Mouse (Mus musculus) hindbrain, embryonic 11.5 days (tissue): ENCODE measurements around the gene Mb21d2. TPM values are rescaled to one million over a fixed set of nuclear protein-coding genes. Genes with fewer than 3 reads are reported as not detected.

ENCODE experiments used
- ATAC-seq: fragments of 200-750 bp; cut with Nextera tagmentation; 2 replicates; pipeline ENCODE4 v1.8.0; 2017; ENCODE audit warnings: mild to moderate bottlenecking, moderate TSS enrichment, moderate library complexity; ENCODE audit not compliant: low FRiP score
- DNase-seq: peaks from one replicate; pipeline ENCODE4 v3.0.0-alpha.2; 2015; ENCODE audit warnings: low spot score
- H3K27ac ChIP-seq: fragments of 300-500 bp; sonication (generic); 2 replicates; pipeline ENCODE4 v1.5.1; 2014; ENCODE audit warnings: mild to moderate bottlenecking, low read depth, low read length
- H3K27me3 ChIP-seq: fragments of 300-500 bp; sonication (generic); 2 replicates; pipeline ENCODE4 v1.6.1; 2014; ENCODE audit warnings: mild to moderate bottlenecking, low read length, moderate library complexity, mixed read lengths; ENCODE audit not compliant: control insufficient read depth, insufficient read depth
- H3K36me3 ChIP-seq: fragments of 300-500 bp; sonication (generic); 2 replicates; pipeline ENCODE4 v1.6.1; 2014; ENCODE audit warnings: mild to moderate bottlenecking, low read length, moderate library complexity, mixed read lengths; ENCODE audit not compliant: control insufficient read depth, insufficient read depth
- H3K4me1 ChIP-seq: fragments of 300-500 bp; sonication (generic); replicated peaks from 2 replicates; pipeline ENCODE4 v1.6.1; 2014; ENCODE audit warnings: low read length, mixed read lengths; ENCODE audit not compliant: control insufficient read depth, insufficient read depth
- H3K4me2 ChIP-seq: fragments of 300-500 bp; sonication (generic); replicated peaks from 2 replicates; pipeline ENCODE4 v1.6.1; 2014; ENCODE audit warnings: mild to moderate bottlenecking, low read depth, low read length
- H3K4me3 ChIP-seq: fragments of 300-500 bp; sonication (generic); 2 replicates; pipeline ENCODE4 v1.5.1; 2014; ENCODE audit warnings: low read depth, low read length
- H3K9ac ChIP-seq: fragments of 300-500 bp; sonication (generic); 2 replicates; pipeline ENCODE4 v1.6.1; 2014; ENCODE audit warnings: low read depth, low read length
- H3K9me3 ChIP-seq: fragments of 300-500 bp; sonication (generic); 2 replicates; pipeline ENCODE4 v1.6.1; 2016; ENCODE audit warnings: low read length; ENCODE audit not compliant: control insufficient read depth
- WGBS: fragments of 180-500 bp; shearing (Covaris S2); extraction: QIAGEN DNeasy Blood & Tissue Kit; methylation state at CpG from one replicate; pipeline ENCODE4 v1.1.7; 2014; 5-methylcytosine and 5-hydroxymethylcytosine counted together
- polyA plus RNA-seq: library from polyadenylated mRNA; unstranded; fragments of >200 nt; fragmentation: Nextera tagmentation; extraction: Ambion mirVana; gene quantifications from 2 replicates; pipeline ENCODE4 v1.2.1, GENCODE M21; 2014

Mb21d2 gene
- polyA plus RNA-seq, 1 experiment from 2014 or later, result 8.6 TPM

- no peaks in the 10 kb centered on the region for H3K36me3 ChIP-seq
- WGBS, result 11% methylated on average over 5 of the region's 5 CpGs
Observed at GRCm38 (mm10) chr16:28930426-28930825, 953 bp upstream of the Mb21d2 start.

GRCm38 (mm10) chr16:28929686-28930291, 316 bp upstream of the Mb21d2 start:
- H3K4me3 ChIP-seq, result peak overlapping the region; percentile 63
- ATAC-seq (peak; percentile 70), DNase-seq (peak; percentile 75)
- WGBS, result 2% methylated on average over 38 of the region's 66 CpGs
- peak overlapping the region; percentile 95 for H3K4me2 ChIP-seq
- H3K4me1 ChIP-seq, result peaks cover 3% of the 10 kb centered on the region; the same call in 1 of the 2 replicates
- H3K27me3 ChIP-seq, result no peaks in the 10 kb centered on the region
- no peaks in the 10 kb centered on the region for H3K36me3 ChIP-seq
- peak overlapping the region; percentile 91 for H3K27ac ChIP-seq
- H3K9ac ChIP-seq, result peak overlapping the region; percentile 79
- H3K9me3 ChIP-seq, result no peaks in the 10 kb centered on the region

More at GRCm38 (mm10) chr16:28930426-28930825, 953 bp upstream of the Mb21d2 start:
- H3K4me1 ChIP-seq, result peaks cover 3% of the 10 kb centered on the region; the same call in 1 of the 2 replicates
- no peaks in the 10 kb centered on the region for H3K27me3 ChIP-seq
- H3K9ac ChIP-seq, result peak overlapping the region; percentile 79
- DNase-seq (peak; percentile 27), ATAC-seq (no peak)
- peak overlapping the region; percentile 63 for H3K4me3 ChIP-seq
- no peak overlapping the region for H3K27ac ChIP-seq
- H3K9me3 ChIP-seq, result no peaks in the 10 kb centered on the region
- peak overlapping the region; percentile 95 for H3K4me2 ChIP-seq

GRCm38 (mm10) chr16:28928466-28928814, 1.0 kb downstream of the Mb21d2 start:
- peak; percentile 45; the same call in 1 of the 2 replicates for ATAC-seq
- Histone ChIP-seq H3K27me3 (no peaks in the 10 kb centered on the region), H3K27ac (peak overlapping the region; percentile 91), H3K9me3 (no peaks in the 10 kb centered on the region), H3K4me3 (peak overlapping the region; percentile 63), H3K9ac (peak overlapping the region; percentile 79), H3K4me2 (peak overlapping the region; percentile 95), H3K36me3 (no peaks in the 10 kb centered on the region), H3K4me1 (peaks cover 3% of the 10 kb centered on the region; the same call in 1 of the 2 replicates)
- peak; percentile 63 for DNase-seq
- under 1% methylated on average over 10 of the region's 10 CpGs for WGBS

- no peaks in the 10 kb centered on the region for H3K27me3 ChIP-seq
- no peaks in the 10 kb centered on the region for H3K9me3 ChIP-seq
- H3K4me2 ChIP-seq, result peak overlapping the region; percentile 95
- DNase-seq (peak; percentile 27), ATAC-seq (no peak)
- no peak overlapping the region for H3K27ac ChIP-seq
- H3K4me1 ChIP-seq, result peaks cover 3% of the 10 kb centered on the region; the same call in 1 of the 2 replicates
- no peaks in the 10 kb centered on the region for H3K36me3 ChIP-seq
- no peak overlapping the region for H3K9ac ChIP-seq
- WGBS, result 24% methylated on average over 9 of the region's 9 CpGs
- H3K4me3 ChIP-seq, result peak overlapping the region; percentile 63; the same call in 1 of the 2 replicates
Observed at GRCm38 (mm10) chr16:28927381-28927780, 2.1 kb downstream of the Mb21d2 start.

- H3K27me3 ChIP-seq, result no peaks in the 10 kb centered on the region
- WGBS, result 64% methylated on average over 11 of the region's 11 CpGs
- H3K9me3 ChIP-seq, result no peaks in the 10 kb centered on the region
- DNase-seq (no peak), ATAC-seq (no peak)
- no peaks in the 10 kb centered on the region for H3K36me3 ChIP-seq
- H3K4me3 ChIP-seq, result no peak overlapping the region
- no peak overlapping the region for H3K4me2 ChIP-seq
- no peaks in the 10 kb centered on the region for H3K4me1 ChIP-seq
- H3K27ac ChIP-seq, result no peak overlapping the region
- no peak overlapping the region for H3K9ac ChIP-seq
Observed at GRCm38 (mm10) chr16:28919320-28919885, 10.1 kb downstream of the Mb21d2 start.

GRCm38 (mm10) chr16:28915362-28915761, 14.1 kb downstream of the Mb21d2 start:
- H3K4me1 ChIP-seq, result no peaks in the 10 kb centered on the region
- H3K4me3 ChIP-seq, result no peak overlapping the region
- no peak overlapping the region for H3K27ac ChIP-seq
- 95% methylated on average over 7 of the region's 7 CpGs for WGBS
- no peak for ATAC-seq
- H3K27me3 ChIP-seq, result no peaks in the 10 kb centered on the region
- no peak overlapping the region for H3K4me2 ChIP-seq
- no peak overlapping the region for H3K9ac ChIP-seq
- DNase-seq, result no peak
- no peaks in the 10 kb centered on the region for H3K9me3 ChIP-seq
- no peaks in the 10 kb centered on the region for H3K36me3 ChIP-seq

- Histone ChIP-seq H3K4me3 (no peak overlapping the region), H3K4me1 (no peaks in the 10 kb centered on the region), H3K4me2 (no peak overlapping the region), H3K9ac (no peak overlapping the region), H3K27ac (no peak overlapping the region), H3K36me3 (no peaks in the 10 kb centered on the region), H3K9me3 (no peaks in the 10 kb centered on the region), H3K27me3 (no peaks in the 10 kb centered on the region)
- ATAC-seq (no peak), DNase-seq (no peak)
- 77% methylated on average over 1 of the region's 1 CpGs for WGBS
Observed at GRCm38 (mm10) chr16:28914709-28915108, 14.8 kb downstream of the Mb21d2 start.

GRCm38 (mm10) chr16:28911414-28912050, 17.9 kb downstream of the Mb21d2 start:
- Histone ChIP-seq H3K9ac (no peak overlapping the region), H3K27ac (no peak overlapping the region), H3K4me1 (no peaks in the 10 kb centered on the region), H3K9me3 (no peaks in the 10 kb centered on the region), H3K4me3 (no peak overlapping the region), H3K36me3 (no peaks in the 10 kb centered on the region), H3K27me3 (no peaks in the 10 kb centered on the region), H3K4me2 (no peak overlapping the region)
- ATAC-seq (no peak), DNase-seq (no peak)
- WGBS, result 91% methylated on average over 15 of the region's 15 CpGs
